Mouse (Mus musculus): ENCODE measurements around the gene Prdx3. TPM values are rescaled to one million over a fixed set of nuclear protein-coding genes. Genes with fewer than 3 reads are reported as not detected.
A peak's percentile ranks its signal among the peaks of the same experiment; 100 is the strongest.
"Not testable (repeated sequence)": the region's sequence is repeated elsewhere in the genome, so short reads cannot be mapped to it uniquely, and the experiment has no call there.

Gene Prdx3
- polyA plus RNA-seq, 1 experiment, result 55.7 TPM

DNA sequence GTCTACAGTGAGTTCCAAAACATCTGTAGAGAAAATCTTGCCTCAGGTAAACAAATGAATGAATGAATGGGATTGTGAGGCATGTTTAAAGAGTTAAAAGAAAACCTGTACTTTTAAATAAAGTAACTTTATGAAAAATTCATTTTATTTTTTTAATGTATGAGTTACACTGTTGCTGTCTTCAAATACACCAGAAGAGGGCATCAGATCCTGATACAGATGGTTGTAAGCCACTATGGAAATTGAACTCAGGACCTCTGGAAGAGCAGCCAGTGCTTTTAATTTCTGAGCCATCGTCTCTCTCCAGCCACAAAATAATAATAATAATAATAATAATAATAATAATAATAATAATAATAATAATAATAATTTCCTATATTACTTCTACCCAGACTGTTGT, 3.9 kb downstream of the Prdx3 start:
- no peak overlapping the region for H3K4me3 ChIP-seq (ENCODE audit: extremely low read depth, insufficient read depth, insufficient read length)
- no peak for DNase-seq (ENCODE audit: low read depth in 1 of 2, low spot score in 2 of 2)
- H3K27ac ChIP-seq (ENCODE audit: insufficient read depth, low read length), result no peak overlapping the region
- no peaks in the 10 kb centered on the region; the same call in 1 of the 2 replicates for H3K4me1 ChIP-seq (ENCODE audit: control insufficient read depth, insufficient read depth, insufficient read length)
- no peaks in the 10 kb centered on the region for H3K27me3 ChIP-seq (ENCODE audit: control insufficient read depth, insufficient read depth, low read length)
- 60% methylated on average over 1 of the region's 1 CpGs for WGBS
- peaks cover 17% of the 10 kb centered on the region for H3K36me3 ChIP-seq (ENCODE audit: control insufficient read depth, insufficient read depth, low read length)
- TF ChIP-seq CTCF (IDR thresholded peaks at IDR 0.05; ENCODE audit: extremely low read depth, insufficient read depth, insufficient read length, insufficient replicate concordance), result no peak
- TF ChIP-seq POLR2A (IDR thresholded peaks at IDR 0.05; ENCODE audit: low read depth, low read length), result no peak

GRCm38 (mm10) chr19:60866169-60866568, 8.2 kb downstream of the Prdx3 start:
- not testable (repeated sequence) for DNase-seq (ENCODE audit: low read depth in 1 of 2, low spot score in 2 of 2); H3K4me1 ChIP-seq (ENCODE audit: control insufficient read depth, insufficient read depth, insufficient read length); H3K27ac ChIP-seq (ENCODE audit: insufficient read depth, low read length); H3K27me3 ChIP-seq (ENCODE audit: control insufficient read depth, insufficient read depth, low read length); H3K4me3 ChIP-seq (ENCODE audit: extremely low read depth, insufficient read depth, insufficient read length)
- peaks cover 24% of the 10 kb centered on the region for H3K36me3 ChIP-seq (ENCODE audit: control insufficient read depth, insufficient read depth, low read length)
- 95% methylated on average over 4 of the region's 4 CpGs for WGBS

- TF ChIP-seq POLR2A (IDR thresholded peaks at IDR 0.05; ENCODE audit: low read depth, low read length) (peak; percentile 17; the same call in 1 of the 2 replicates), CTCF (IDR thresholded peaks at IDR 0.05; ENCODE audit: extremely low read depth, insufficient read depth, insufficient read length, insufficient replicate concordance) (no peak)
- H3K4me3 ChIP-seq (ENCODE audit: extremely low read depth, insufficient read depth, insufficient read length), result peak within 1 kb of the TSS; percentile 74
- 4% methylated on average over 30 of the region's 30 CpGs for WGBS
- H3K36me3 ChIP-seq (ENCODE audit: control insufficient read depth, insufficient read depth, low read length), result peaks cover 10% of the 10 kb centered on the region
- H3K4me1 ChIP-seq (ENCODE audit: control insufficient read depth, insufficient read depth, insufficient read length), result no peaks in the 10 kb centered on the region
- peak within 1 kb of the TSS; percentile 57 for H3K27ac ChIP-seq (ENCODE audit: insufficient read depth, low read length)
- no peaks in the 10 kb centered on the region for H3K27me3 ChIP-seq (ENCODE audit: control insufficient read depth, insufficient read depth, low read length)
- peak; percentile 77 to 88 for DNase-seq (ENCODE audit: low read depth in 1 of 2, low spot score in 2 of 2)
These were observed 13.3 kb downstream of the Prdx3 start, which contains the start of gene Sfxn4 for GRCm38 (mm10) chr19:60860868-60861700. Sfxn4 (minus strand) TSS chr19:60861479.

- Histone ChIP-seq H3K4me3 (ENCODE audit: extremely low read depth, insufficient read depth, insufficient read length) (no peak overlapping the region), H3K36me3 (ENCODE audit: control insufficient read depth, insufficient read depth, low read length) (peaks cover under 1% of the 10 kb centered on the region), H3K27ac (ENCODE audit: insufficient read depth, low read length) (no peak overlapping the region), H3K4me1 (ENCODE audit: control insufficient read depth, insufficient read depth, insufficient read length) (no peaks in the 10 kb centered on the region), H3K27me3 (ENCODE audit: control insufficient read depth, insufficient read depth, low read length) (no peaks in the 10 kb centered on the region)
- DNase-seq (ENCODE audit: low read depth in 1 of 2, low spot score in 2 of 2), result no peak
- TF ChIP-seq CTCF (IDR thresholded peaks at IDR 0.05; ENCODE audit: extremely low read depth, insufficient read depth, insufficient read length, insufficient replicate concordance), result no peak
- TF ChIP-seq POLR2A (IDR thresholded peaks at IDR 0.05; ENCODE audit: low read depth, low read length), result no peak
These were observed 28.6 kb downstream of the Prdx3 start for GRCm38 (mm10) chr19:60845731-60846130.

DNA sequence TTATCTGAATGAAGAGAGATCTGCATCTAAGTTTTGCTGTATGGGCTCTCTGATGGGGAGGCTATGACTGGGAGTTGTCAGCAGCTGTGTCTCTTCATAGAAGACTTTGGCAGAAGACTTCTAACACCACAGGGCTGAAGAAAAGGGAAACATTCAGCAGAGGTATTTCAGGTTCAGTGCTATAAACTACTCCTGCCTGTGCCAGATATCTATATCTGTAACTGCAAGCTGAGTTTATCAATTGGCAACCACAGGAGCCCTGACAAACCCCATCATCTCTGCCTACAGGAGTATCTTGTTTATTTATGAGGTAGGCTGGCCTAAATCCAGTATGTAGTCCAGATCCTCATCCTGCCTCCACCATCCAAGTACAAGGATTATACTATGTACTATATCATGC, 31.0 kb downstream of the Prdx3 start:
- H3K27ac ChIP-seq (ENCODE audit: insufficient read depth, low read length), result no peak overlapping the region
- H3K4me3 ChIP-seq (ENCODE audit: extremely low read depth, insufficient read depth, insufficient read length), result no peak overlapping the region
- TF ChIP-seq POLR2A (IDR thresholded peaks at IDR 0.05; ENCODE audit: low read depth, low read length), result no peak
- no peak for DNase-seq (ENCODE audit: low read depth in 1 of 2, low spot score in 2 of 2)
- peaks cover 7% of the 10 kb centered on the region for H3K36me3 ChIP-seq (ENCODE audit: control insufficient read depth, insufficient read depth, low read length)
- no peaks in the 10 kb centered on the region for H3K27me3 ChIP-seq (ENCODE audit: control insufficient read depth, insufficient read depth, low read length)
- no peaks in the 10 kb centered on the region for H3K4me1 ChIP-seq (ENCODE audit: control insufficient read depth, insufficient read depth, insufficient read length)

- no peaks in the 10 kb centered on the region for H3K27me3 ChIP-seq (ENCODE audit: control insufficient read depth, insufficient read depth, low read length)
- H3K36me3 ChIP-seq (ENCODE audit: control insufficient read depth, insufficient read depth, low read length), result peaks cover 27% of the 10 kb centered on the region
- peak; percentile 52 to 71 for DNase-seq (ENCODE audit: low read depth in 1 of 2, low spot score in 2 of 2)
- no peak overlapping the region for H3K4me3 ChIP-seq (ENCODE audit: extremely low read depth, insufficient read depth, insufficient read length)
- H3K27ac ChIP-seq (ENCODE audit: insufficient read depth, low read length), result no peak overlapping the region
- 76% methylated on average over 1 of the region's 1 CpGs for WGBS
- no peaks in the 10 kb centered on the region for H3K4me1 ChIP-seq (ENCODE audit: control insufficient read depth, insufficient read depth, insufficient read length)
- TF ChIP-seq POLR2A (IDR thresholded peaks at IDR 0.05; ENCODE audit: low read depth, low read length) (no peak), CTCF (IDR thresholded peaks at IDR 0.05; ENCODE audit: extremely low read depth, insufficient read depth, insufficient read length, insufficient replicate concordance) (peak; percentile 86; the same call in 1 of the 2 replicates)
These were observed 36.6 kb downstream of the Prdx3 start for GRCm38 (mm10) chr19:60837747-60838146.

DNA sequence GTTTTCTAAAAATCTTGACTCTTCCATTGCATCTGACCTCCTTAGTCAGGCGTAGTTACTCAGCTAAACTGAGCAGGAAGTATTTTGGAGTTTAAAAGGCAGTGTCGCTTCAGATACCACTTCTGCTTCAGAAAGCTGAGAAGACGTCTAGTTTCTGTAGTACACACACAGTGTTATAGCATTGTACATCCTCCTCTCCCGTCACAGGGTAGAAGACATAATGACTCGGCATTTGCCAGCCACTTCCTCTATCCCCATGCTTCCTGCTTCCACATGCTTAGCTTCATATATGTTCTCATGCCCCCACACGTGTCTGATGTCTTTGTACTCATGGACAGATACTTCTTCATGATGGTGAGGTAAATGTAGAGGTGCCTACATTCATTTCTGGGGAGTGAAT, 55.7 kb downstream of the Prdx3 start:
- H3K36me3 ChIP-seq (ENCODE audit: control insufficient read depth, insufficient read depth, low read length), result peaks cover 29% of the 10 kb centered on the region
- no peak overlapping the region for H3K4me3 ChIP-seq (ENCODE audit: extremely low read depth, insufficient read depth, insufficient read length)
- WGBS, result 62% methylated on average over 6 of the region's 6 CpGs
- H3K27me3 ChIP-seq (ENCODE audit: control insufficient read depth, insufficient read depth, low read length), result no peaks in the 10 kb centered on the region
- TF ChIP-seq POLR2A (IDR thresholded peaks at IDR 0.05; ENCODE audit: low read depth, low read length), result no peak
- TF ChIP-seq CTCF (IDR thresholded peaks at IDR 0.05; ENCODE audit: extremely low read depth, insufficient read depth, insufficient read length, insufficient replicate concordance), result no peak
- no peak overlapping the region for H3K27ac ChIP-seq (ENCODE audit: insufficient read depth, low read length)
- DNase-seq (ENCODE audit: low read depth in 1 of 2, low spot score in 2 of 2), result no peak
- no peaks in the 10 kb centered on the region for H3K4me1 ChIP-seq (ENCODE audit: control insufficient read depth, insufficient read depth, insufficient read length)

Other genes starting within 250 kb of the Prdx3 start
- gene Nanos1, start 118.6 kb downstream of the Prdx3 start, polyA plus RNA-seq (2012; rRNA removed), result 1.3 and 2.4 TPM in 2 replicates
- gene Eif3a, start 83.9 kb downstream of the Prdx3 start, polyA plus RNA-seq (2012; rRNA removed), result 17.3 and 18.3 TPM in 2 replicates
- gene Fam45a, start 63.0 kb downstream of the Prdx3 start, polyA plus RNA-seq (2012; rRNA removed), result 3.8 and 4.7 TPM in 2 replicates
- gene Sfxn4, start 13.1 kb downstream of the Prdx3 start, polyA plus RNA-seq (2012; rRNA removed), result 0.52 and 0.94 TPM in 2 replicates
- gene Grk5, start 15.2 kb upstream of the Prdx3 start, polyA plus RNA-seq (2012; rRNA removed), result 2.0 and 2.1 TPM in 2 replicates